Mouse (Mus musculus): ENCODE results near the gene Mfap5.
"Not testable (repeated sequence)": the region's sequence is repeated elsewhere in the genome, so short reads cannot be mapped to it uniquely, and the experiment has no call there.

Mfap5 gene

DNA sequence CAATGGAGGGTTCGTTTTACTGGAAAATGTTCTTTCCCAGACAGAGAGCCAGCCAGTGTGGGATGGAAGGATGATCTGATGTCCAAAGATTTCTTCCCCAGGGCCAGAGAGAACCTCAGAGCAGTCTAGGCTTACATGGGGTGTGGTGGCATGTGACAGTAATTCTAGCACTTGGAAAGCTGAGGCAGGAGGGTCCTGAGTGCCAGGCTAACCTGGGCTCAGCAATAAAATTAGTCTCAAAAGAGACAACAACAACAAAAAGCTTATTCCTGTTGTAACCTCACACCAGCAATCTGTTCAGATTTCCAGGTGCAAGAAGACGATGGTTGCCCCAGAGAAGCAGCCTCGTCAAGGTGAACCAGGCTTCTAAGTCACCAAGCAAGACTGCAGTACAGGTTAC, at the start of gene Mfap5:
TSS of gene Mfap5 (plus strand) at position 301 of the 400 bp plus-strand sequence.
- DNase-seq (ENCODE audit: low spot score) = no peak

DNA sequence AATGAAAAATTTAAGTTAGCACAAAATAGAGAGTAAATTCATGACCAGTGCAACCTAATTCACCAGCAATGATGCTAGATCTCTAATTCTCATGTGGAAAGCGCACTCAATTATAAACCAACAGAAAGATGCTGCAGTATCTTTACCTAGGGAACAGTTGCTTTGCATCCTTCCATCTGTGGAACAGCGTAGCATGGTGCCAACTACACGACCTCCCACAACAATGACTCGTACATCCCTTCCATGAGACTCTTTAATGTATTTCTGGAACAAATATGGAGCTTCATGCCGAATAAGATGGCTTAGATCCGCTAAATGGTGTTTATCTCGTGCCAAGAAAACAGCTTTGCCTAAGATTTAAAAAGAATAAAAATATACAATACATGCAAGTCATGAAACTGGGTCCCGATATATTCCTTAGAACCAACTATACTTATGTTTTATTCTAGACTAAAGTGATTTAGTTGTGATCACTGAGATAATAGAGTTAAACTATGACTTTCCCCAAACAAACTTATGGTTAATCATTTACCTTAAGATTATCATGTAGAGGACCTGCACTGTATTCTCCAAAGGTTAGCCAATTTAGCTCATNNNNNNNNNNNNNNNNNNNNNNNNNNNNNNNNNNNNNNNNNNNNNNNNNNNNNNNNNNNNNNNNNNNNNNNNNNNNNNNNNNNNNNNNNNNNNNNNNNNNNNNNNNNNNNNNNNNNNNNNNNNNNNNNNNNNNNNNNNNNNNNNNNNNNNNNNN, 46.5 kb upstream of the Mfap5 start:
- no peak for DNase-seq (ENCODE audit: low spot score)

DNA sequence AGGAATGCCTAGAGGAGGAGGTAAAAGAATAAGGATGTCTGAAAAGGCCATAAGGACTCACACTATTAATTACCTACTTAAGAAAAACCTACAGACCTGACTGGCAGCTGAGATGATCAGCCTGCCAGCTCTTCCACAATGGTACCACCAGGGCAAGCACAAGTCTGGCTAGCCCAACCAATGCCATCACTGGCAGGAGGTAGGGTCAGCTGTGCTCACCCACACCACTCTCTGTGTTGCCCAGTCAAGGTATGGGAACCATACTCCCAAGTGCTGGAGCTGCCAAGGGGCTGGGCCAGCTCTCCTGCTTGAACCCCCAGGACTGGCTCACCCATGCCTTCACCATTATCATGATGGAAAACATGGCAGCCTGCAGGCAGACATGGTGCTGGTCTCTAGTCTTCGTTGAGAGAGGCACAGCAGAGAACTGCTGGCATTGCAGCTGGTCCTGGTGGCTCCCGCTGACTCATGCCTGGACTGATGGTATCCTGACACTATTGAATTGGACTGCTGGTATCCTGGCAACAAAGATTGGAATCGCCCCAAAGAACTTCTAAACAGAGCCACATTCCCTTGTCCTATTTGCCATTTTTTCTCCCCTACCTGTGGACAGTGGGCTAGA, 39.4 kb upstream of the Mfap5 start:
- DNase-seq (ENCODE audit: low spot score) = no peak

DNA sequence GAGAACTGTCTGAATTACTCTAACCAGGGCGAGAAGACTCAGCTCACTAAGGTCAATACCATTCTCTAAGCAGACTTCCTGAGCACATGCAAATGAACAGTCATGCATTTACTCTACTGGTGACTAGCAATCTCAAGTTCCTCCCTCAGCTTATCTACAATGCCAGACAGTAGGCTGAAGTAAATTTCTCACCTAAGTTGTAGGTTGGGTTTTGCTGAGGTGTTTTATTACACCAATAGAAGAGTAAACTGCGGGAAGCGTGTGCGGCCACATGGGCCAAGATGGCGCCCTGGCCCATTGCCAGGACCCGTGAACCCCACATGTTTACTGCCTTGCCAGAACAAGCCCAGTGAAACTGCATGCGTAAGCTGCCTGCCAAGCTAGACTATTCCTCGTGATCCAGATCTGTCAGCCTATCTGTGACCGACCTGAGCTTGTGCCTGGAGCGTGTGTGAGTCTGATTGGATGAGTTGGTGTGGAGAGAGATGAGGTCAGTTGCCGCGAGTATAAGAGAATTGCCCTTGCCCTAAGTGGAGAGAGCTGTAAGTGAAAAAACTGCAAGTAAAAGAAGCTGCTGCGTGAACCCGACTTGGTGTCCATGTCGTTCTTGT, 36.5 kb upstream of the Mfap5 start:
- DNase-seq (ENCODE audit: low spot score) = no peak

DNA sequence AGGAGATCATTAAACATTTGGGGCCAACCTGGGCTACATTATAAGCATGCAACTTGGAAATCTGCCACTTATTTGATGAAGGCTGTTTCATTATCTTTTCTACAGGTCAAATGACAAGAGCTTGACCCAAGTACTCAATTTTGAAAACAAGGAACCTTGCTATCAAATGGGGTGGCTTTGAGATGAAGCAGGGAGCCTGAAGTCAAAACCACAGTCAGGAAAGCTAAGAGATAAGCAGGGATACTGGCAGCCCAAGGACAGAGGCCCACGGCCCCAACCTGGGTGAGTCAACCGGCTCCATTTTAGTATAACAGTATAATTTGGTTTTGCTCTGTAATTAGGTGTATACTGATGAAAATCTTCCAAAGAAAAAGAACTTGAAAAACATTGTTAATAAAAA, 35.4 kb upstream of the Mfap5 start:
- DNase-seq (ENCODE audit: low spot score) = no peak

DNA sequence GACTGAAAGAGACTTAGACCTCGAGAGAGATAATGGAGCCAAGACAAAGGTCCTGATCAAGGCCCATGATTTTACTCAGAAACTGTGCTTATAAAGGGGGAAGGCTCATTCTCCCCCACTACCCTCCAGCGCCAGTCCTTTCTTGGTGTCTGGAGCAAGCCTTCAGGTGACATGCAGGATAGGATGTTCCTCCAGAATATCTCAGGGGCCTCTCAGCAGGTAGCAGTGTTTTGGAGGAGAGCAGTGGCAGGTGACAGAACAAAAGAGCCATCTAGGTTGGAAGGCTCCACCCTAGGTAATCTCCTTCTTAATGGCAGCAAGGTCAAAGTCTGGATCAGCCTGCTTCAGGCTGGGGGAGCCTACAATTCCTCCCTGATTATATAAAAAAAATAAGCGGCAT, 34.2 kb upstream of the Mfap5 start:
- not testable (repeated sequence) for DNase-seq (ENCODE audit: low spot score)

DNA sequence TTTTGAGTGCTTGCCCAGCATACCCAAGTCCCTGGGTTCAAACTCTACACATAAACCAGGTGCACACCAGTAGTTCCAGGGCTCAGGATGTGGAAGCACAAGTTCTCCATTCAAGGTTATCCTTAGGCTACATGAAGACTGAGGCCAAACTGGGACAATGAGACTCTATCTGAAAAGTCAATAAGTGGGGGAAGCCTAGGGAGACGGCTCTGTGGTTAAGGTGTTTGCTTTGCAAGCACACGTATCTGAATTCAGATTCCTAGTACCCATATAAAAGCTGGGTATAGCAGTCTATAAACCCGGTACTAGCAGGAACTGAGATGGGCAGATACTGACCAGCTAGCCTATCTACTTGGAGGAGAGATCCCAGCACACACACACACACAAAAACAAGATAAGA, 27.6 kb upstream of the Mfap5 start:
- DNase-seq (ENCODE audit: low spot score) = no peak

DNA sequence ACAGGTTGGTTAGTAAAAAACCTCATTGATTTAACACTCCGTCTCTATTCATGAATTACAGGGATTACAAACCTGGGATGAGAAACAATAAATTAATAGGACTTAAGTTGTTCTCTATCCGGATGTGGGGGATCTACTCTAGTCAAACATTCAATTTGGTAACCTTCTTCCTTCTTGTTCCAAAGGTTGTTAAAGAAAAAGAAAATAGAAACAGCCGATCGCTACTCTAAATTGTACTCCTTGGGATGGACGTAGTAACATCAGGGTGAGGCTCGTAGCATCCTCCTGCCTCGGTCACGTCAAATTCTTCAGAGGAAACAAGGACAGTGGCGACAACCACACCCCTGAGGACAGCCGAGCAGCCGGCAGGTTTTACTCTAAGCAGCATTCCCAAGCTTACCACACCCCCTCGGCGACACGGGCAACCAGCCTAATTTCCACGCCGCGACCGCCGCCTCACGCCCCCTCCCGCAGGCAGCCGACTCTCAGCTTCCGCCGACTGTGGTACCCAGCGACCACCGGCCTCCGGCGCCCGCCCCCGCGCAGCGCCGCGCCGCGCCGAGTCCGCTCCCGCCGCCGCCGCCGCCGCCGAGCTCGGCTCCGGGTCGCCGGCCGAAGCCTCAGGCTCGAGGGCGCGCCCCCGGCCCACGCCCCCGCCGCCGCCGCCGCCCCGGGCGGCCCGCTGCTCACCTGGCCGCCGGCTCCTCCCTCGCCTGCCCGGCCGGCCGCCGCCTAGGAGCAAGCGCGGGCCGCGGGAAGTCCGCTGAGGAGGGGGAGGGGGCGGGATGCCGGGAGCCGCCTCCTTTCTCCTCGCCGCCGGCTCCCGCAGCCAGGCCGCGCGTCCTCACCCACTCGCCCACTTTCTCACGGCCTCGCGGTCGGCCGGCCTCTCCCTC, 20.0 kb upstream of the Mfap5 start:
- DNase-seq (ENCODE audit: low spot score) = peak; percentile 12

DNA sequence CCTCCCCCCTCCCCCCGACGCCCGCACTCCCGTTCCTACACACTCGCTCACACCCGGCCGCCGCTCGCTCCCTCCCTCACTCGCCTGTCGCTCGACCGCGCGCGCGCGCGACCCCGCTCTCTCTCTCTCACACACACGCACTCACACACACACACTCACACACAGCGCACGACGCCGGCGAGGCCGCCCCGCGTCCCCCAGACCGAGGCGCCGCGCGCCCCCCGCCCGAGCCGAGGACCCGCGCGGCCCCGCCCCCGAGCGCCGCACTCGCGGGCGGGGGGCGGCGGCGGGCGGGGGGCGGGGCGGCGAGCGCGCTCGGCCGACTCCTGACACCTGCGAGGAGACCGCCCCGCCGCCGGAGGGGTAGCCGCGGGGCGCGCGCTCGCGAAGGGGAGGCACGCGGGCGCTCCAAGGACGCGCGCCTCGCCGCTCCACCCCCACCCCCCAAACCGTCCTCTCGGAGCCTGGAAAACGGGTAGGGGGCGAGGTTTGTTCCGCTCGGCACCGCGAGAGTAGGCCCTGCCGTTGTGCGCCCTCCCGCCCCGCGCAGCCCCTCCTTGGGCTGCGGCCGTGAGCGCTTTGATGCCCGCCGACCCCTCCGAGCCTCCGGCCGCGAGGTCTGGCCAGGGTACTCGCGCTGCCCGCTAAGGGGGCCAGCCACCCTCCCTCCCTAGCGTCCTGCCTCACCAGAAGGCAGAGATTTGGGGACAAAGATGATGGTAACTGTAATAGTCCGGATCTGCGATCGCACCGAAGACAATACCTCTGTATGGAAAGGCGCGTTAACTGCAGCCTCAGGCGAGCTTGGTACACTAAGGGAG, 19.1 kb upstream of the Mfap5 start:
- peak; percentile 54 for DNase-seq (ENCODE audit: low spot score)

DNA sequence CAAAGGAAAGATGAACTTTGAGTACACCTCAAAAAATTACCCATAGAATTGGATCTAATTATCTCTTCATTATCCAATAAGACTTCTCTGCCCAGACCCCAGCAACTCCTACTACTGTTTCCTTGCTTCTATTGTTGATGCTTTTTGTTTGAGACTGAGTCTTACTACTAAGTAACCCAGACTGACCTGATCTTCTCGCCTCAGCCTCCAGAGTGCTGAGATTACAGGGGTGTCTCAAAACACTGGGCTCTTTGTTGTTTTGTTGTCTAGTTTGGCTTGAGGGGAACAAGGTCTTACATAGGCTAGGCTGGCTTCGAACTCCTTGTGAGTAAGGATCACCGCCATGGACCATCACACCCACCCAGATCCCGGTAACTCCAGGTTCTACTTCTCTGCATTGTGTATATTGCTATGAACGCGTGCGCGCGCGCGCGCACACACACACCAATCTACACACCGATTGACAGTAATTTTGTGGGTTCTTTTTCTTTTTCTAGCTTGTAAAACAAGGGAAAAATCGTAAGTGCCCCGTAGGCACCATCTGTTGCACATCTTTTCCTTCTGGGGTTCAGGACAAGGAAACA, 14.6 kb upstream of the Mfap5 start:
- no peak for DNase-seq (ENCODE audit: low spot score)

DNA sequence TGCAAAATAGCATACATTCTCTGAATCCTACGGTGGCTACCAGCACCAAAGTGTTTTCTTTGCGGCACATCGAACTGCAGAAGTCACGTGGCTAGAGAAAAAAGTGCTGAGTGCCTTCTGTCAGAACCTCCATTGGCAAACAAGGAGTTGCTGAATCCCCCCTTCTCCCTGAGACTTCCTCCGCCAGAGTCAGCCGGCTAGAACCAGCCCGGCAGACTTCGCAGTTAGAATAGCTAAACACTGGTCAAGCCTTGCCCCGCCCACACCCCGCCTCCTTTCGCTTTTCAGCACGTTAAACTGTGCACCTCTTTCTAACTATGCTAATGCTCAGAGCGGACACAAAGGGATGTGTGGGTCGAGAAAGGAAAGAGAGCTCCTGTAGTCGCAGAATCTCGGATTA, 14.1 kb upstream of the Mfap5 start:
- peak; percentile 28 for DNase-seq (ENCODE audit: low spot score)

DNA sequence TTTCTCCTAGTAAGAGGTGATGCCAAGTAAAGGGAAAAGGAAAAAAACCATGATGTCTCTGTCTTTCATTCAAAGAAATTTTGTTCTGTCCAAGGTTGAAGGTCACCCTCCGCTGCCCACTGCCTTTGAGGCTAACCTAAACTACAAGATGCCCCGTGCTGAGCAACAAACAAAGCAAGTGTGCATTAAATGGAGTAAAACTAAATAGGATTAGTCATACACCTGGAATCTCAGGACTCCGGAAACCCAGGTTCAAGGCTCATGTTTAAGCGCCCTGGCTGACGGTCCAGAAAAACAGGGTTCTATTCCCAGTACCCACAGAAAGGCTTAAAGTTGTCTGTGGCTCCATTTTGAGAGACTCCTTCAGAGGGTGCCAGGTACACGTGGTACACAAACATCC, 13.2 kb upstream of the Mfap5 start:
- DNase-seq (ENCODE audit: low spot score) = no peak

DNA sequence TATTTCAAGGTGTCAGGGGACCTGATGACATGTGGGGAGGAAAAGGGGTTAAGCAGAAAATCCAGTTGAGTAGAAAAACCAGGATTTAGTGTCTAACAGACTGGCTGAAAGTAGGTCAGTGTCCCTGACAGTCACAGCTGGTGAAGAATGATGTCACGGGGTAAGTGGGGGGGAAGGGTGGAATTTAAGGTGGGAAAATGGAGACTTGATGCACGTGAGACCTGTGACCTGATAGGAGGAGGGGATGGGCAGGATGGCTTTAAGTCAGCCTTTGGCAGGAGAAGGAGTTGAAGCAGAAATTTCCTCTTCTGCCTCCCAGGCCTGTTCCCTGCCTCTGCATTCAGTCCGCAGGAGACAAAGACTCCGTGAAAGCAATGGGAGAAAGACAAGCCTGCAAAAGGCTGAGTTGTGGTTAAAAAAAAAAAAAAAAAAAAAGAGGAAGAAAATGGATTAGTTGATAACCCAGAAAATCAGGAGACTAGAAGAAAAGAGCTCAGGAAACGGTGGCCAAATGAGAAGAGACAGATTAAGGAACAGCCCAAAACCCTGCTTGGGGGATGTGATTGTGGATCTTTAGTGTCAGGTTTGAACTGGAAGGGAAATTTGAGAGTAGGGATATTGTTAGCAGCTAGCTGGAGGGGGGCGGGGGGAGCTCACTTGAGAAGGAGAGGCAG, 11.7 kb upstream of the Mfap5 start:
- DNase-seq (ENCODE audit: low spot score) = no peak

DNA sequence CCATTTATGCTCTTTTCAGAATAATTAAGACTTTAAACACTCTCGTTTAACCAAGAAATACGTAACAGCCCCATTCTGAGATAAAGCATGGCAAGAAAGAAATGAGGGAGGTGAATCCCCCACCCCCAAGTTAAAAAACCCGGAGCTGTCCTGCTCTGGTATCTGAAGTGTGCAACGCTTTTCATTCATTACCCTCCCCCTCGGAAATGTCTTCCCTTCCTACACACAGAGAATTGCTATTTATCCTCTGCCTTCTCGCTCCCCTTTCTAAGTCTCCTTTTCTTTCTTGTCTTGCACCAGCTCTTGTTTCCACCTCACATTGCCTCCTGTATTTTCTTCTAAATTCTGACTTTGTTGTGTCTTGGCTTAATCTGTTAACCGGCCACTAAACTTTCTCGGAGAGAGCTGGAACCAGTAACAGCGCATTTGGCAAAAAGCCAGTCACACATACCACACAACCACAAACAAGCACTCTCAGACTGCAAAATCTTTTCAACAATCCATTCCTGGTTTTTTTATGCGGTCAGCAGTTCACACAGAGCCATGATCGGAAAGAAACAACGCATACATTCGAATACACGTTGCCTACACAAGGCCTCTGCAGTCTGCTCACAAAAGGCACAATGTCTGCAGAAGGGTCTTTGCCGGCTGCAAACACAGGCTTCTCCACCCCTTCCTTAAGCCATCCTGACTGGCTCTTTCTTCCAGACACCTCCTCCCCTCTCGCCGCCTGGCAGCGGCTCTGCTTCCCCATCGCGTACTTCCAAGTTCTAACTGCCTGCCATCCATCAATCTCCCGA, 10.4 kb upstream of the Mfap5 start:
- DNase-seq (ENCODE audit: low spot score) = peak; percentile 13

DNA sequence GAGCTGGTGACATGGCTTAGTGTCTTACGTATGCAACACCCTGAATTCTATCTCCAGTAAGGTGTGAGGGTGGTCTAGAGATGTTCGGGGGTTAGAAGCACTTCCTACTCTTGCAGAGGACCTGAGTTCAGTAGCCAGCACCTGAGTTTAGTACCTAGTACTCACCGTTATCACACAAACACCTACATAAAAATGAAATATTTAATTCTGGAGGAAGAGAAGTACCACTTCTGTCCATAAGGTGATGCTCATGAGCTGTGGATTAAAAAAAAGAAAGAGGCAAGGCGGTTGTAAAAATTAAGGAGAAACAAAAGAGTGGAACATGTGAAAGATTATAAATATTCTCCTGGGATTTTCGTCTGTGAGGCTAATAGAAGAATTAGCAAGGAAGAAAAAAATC, 9.1 kb upstream of the Mfap5 start:
- peak; percentile 27 for DNase-seq (ENCODE audit: low spot score)

DNA sequence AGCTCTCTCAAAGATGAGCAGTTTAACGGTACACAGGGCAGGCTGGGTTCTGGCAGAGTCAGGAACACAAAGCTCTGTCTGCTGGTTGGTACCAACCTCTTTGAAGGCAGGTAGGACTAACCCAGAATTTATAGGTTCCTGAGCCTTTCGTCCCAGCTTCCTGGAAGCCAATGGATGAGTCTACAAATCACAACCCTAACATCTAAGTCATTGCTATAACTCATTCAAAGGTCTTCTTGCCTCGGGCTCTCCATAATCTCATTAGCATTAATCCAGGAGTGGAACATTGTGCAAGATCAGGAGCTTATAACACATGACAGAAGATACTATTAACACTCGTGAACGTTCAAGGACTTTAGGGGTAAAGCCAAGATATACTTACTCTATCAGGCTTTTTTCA, 7.0 kb upstream of the Mfap5 start, which contains the start of gene Rimklb:
TSS of gene Rimklb (minus strand) at position 101 of the 400 bp plus-strand sequence.
- DNase-seq (ENCODE audit: low spot score) = no peak

DNA sequence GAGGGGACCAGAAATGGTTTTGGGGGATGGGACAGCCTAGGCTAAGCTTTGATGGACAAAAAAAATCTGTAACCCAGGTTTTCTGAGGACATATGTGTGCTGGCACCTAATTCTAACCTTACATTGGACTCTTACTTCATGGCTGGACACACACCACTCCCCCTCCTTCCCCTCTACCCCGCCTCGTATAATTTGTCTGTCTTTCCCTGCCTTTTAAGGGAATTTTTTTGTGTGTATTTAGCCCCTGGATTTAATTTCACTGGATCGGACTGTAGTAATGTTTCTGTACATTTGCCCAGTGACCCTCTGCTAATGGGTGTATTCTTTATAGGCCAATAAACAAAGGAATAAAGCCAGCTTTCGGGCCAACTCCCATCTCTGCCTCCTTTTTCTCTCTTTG, 604 bp upstream of the Mfap5 start:
- DNase-seq (ENCODE audit: low spot score) = no peak

DNA sequence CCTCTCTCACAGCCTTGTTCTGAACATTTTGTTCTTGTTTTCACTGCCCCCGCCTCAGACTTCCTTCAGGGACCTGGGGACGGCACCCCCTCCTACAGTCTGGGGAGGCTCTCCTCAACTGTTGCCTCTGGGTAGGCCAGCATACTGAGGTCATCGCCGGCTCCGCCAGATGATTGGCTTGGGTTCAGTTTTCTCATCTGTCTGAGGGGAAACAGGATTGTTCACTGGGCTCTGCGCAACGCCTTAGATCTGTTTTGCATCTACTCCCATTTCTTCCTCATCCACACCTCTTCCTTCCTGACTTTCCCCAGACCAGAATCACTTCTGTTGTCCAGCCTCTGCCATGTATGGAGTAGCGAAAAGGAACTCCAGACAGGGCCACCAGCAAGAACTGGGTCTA, 2.8 kb downstream of the Mfap5 start:
- no peak for DNase-seq (ENCODE audit: low spot score)

Data from layer of hippocampus, adult 11-12 months (tissue).